ENCODE assay signal across 15 mouse cellular contexts in genomic region chr7:78765215-78765631, GRCm38 (mm10). TPM values are rescaled to one million over a fixed set of nuclear protein-coding genes. Genes with fewer than 3 reads are reported as not detected.
DNase-seq lines count a peak whose midpoint lies in the region; ATAC-seq and TF ChIP-seq lines count a peak whose summit lies in the region.
"Had no signal": no experiment of that assay in that cellular context is flagged by ENCODE, and none has a peak within 500 bp of the region (broad histone marks: within the 10 kb centered on the region; RNA-seq: fewer than 3 reads in every experiment).

No protein-coding gene starts in this region.

- no peak overlapping the region for H3K27ac ChIP-seq in hindbrain, postnatal 0 days
- no peak overlapping the region for H3K27ac ChIP-seq in hindbrain, embryonic 14.5 days
- H3K27ac ChIP-seq: heart, embryonic 13.5 days; hindbrain, embryonic 12.5 days; liver, embryonic 12.5 days; stomach, embryonic 15.5 days had no signal

- no peak overlapping the region for H3K4me3 ChIP-seq in hindbrain, postnatal 0 days (ENCODE audit: low read length)
- no peak overlapping the region for H3K4me3 ChIP-seq in hindbrain, embryonic 14.5 days (replicated peaks; ENCODE audit: low read length)
- H3K4me3 ChIP-seq: heart, embryonic 13.5 days; hindbrain, embryonic 12.5 days; liver, embryonic 12.5 days; stomach, embryonic 15.5 days had no signal

- no peaks in the 10 kb centered on the region for H3K36me3 ChIP-seq in hindbrain, postnatal 0 days (ENCODE audit: insufficient read depth, low read length)
- no peaks in the 10 kb centered on the region for H3K36me3 ChIP-seq in hindbrain, embryonic 14.5 days (replicated peaks; ENCODE audit: control insufficient read depth, insufficient read depth)
- H3K36me3 ChIP-seq: heart, embryonic 13.5 days; hindbrain, embryonic 12.5 days; liver, embryonic 12.5 days; stomach, embryonic 15.5 days had no signal

- no peaks in the 10 kb centered on the region for H3K27me3 ChIP-seq in hindbrain, postnatal 0 days (ENCODE audit: insufficient read depth, low read length)
- no peaks in the 10 kb centered on the region for H3K27me3 ChIP-seq in hindbrain, embryonic 14.5 days (ENCODE audit: control insufficient read depth, insufficient read depth, low read length)
- H3K27me3 ChIP-seq: stomach, embryonic 15.5 days had no signal

- WGBS in hindbrain, postnatal 0 days: 63% methylated on average over 5 of the region's 5 CpGs
- WGBS in hindbrain, embryonic 14.5 days: 82% methylated on average over 5 of the region's 5 CpGs

- peaks cover 3% of the 10 kb centered on the region; the same call in 1 of the 2 replicates for H3K4me1 ChIP-seq in hindbrain, postnatal 0 days (ENCODE audit: insufficient read depth, low read length)
- 0 out of 2 replicates have a peak, but pooled peaks cover 4% of the 10 kb centered on the region for H3K4me1 ChIP-seq in hindbrain, embryonic 14.5 days (replicated peaks; ENCODE audit: control insufficient read depth, insufficient read depth, low read length)
- H3K4me1 ChIP-seq: heart, embryonic 13.5 days; hindbrain, embryonic 12.5 days; liver, embryonic 12.5 days; stomach, embryonic 15.5 days had no signal

- no peaks in the 10 kb centered on the region for H3K9me3 ChIP-seq in hindbrain, postnatal 0 days (ENCODE audit: low read length)
- H3K9me3 ChIP-seq in hindbrain, embryonic 14.5 days (ENCODE audit: control insufficient read depth, low read length): no peaks in the 10 kb centered on the region
- H3K9me3 ChIP-seq: heart, embryonic 13.5 days; hindbrain, embryonic 12.5 days; liver, embryonic 12.5 days; stomach, embryonic 15.5 days had no signal

- TF ChIP-seq CTCF in hindbrain, postnatal 0 days (IDR thresholded peaks at IDR 0.05; ENCODE audit: low read depth): peak; percentile 30; the same call in 1 of the 2 replicates

- DNase-seq in hindbrain, postnatal 0 days (ENCODE audit: low spot score): peak; percentile 62
- no peak for DNase-seq in hindbrain, embryonic 14.5 days (ENCODE audit: low spot score)
- DNase-seq in adipocyte (ENCODE audit: low spot score): peak; percentile 9
- peak; percentile 64 for DNase-seq in cerebellum, adult 11-12 months
- DNase-seq in fat pad, adult 2 months (ENCODE audit: extremely low read depth, low read depth, low spot score): peak; percentile 77
- no peak for DNase-seq in lung, postnatal 14 days
- no peak for DNase-seq in gastrocnemius, adult 8-10 months (ENCODE audit: low spot score in 2 of 2)
- DNase-seq: B cell, adult 2 months; gastrocnemius, postnatal 10 days; kidney, adult 9 months had no signal

- peak; percentile 56 for ATAC-seq in hindbrain, postnatal 0 days
- no peak for ATAC-seq in hindbrain, embryonic 14.5 days (ENCODE audit: low FRiP score)
- ATAC-seq: liver, embryonic 12.5 days had no signal

- H3K9ac ChIP-seq in hindbrain, postnatal 0 days (replicated peaks; ENCODE audit: low read length): no peak overlapping the region
- no peak overlapping the region for H3K9ac ChIP-seq in hindbrain, embryonic 14.5 days
- H3K9ac ChIP-seq: heart, embryonic 13.5 days; hindbrain, embryonic 12.5 days; liver, embryonic 12.5 days; stomach, embryonic 15.5 days had no signal

- H3K4me2 ChIP-seq in hindbrain, postnatal 0 days (ENCODE audit: low read depth, low read length): no peak overlapping the region
- H3K4me2 ChIP-seq in hindbrain, embryonic 14.5 days (replicated peaks): no peak overlapping the region
- H3K4me2 ChIP-seq: heart, embryonic 13.5 days; hindbrain, embryonic 12.5 days; liver, embryonic 12.5 days; midbrain, embryonic 11.5 days; stomach, embryonic 15.5 days had no signal

RNA-seq across cellular contexts. Expression of gene Mrps11, which starts 17.7 kb away (rescaled TPM):
- total RNA-seq in hindbrain, postnatal 0 days (2014; rRNA removed): 48.8 and 56.8 TPM in 2 replicates
- polyA plus RNA-seq in hindbrain, postnatal 0 days (2015; fragmentation: Nextera tagmentation; extraction: Ambion mirVana): 60.6 and 63.4 TPM in 2 replicates
- 62.6 and 65.6 TPM in 2 replicates for polyA plus RNA-seq in hindbrain, embryonic 14.5 days (2014; fragmentation: Nextera tagmentation; extraction: Ambion mirVana)
- 10 to 100 TPM; 26.4 to 34.9 (median 30.2) TPM for total RNA-seq in gastrocnemius, adult 8-10 months (2022)

RNA-seq across cellular contexts. Expression of gene Mrpl46, which starts 18.1 kb away (rescaled TPM):
- 23.3 and 26.7 TPM in 2 replicates for total RNA-seq in hindbrain, postnatal 0 days (2014; rRNA removed)
- polyA plus RNA-seq in hindbrain, postnatal 0 days (2015; fragmentation: Nextera tagmentation; extraction: Ambion mirVana): 71.2 and 71.4 TPM in 2 replicates
- polyA plus RNA-seq in hindbrain, embryonic 14.5 days (2014; fragmentation: Nextera tagmentation; extraction: Ambion mirVana): 58.3 and 62.1 TPM in 2 replicates
- total RNA-seq in gastrocnemius, adult 8-10 months (2022): 10 to 100 TPM; 25.3 to 29.7 (median 26.6) TPM

RNA-seq across cellular contexts. Expression of gene Ntrk3, which starts 27.4 kb away (rescaled TPM):
- 88.4 and 90.8 TPM in 2 replicates for total RNA-seq in hindbrain, postnatal 0 days (2014; rRNA removed)
- 23.5 and 24.5 TPM in 2 replicates for polyA plus RNA-seq in hindbrain, postnatal 0 days (2015; fragmentation: Nextera tagmentation; extraction: Ambion mirVana)
- polyA plus RNA-seq in hindbrain, embryonic 14.5 days (2014; fragmentation: Nextera tagmentation; extraction: Ambion mirVana): 24.3 and 25.9 TPM in 2 replicates
- total RNA-seq in gastrocnemius, adult 8-10 months (2022): 1 to 10 TPM in 1 of 4 experiments, under 1 TPM in 3; 0.46 to 1.3 (median 0.93) TPM

Comparison
In these comparisons a context has a peak if more than half of its experiments do, and no peak if none do; other contexts are left out.
1. DNase-seq: peak in hindbrain, postnatal 0 days (single experiment), adipocyte (single experiment), cerebellum, adult 11-12 months (single experiment) and fat pad, adult 2 months (single experiment); none in hindbrain, embryonic 14.5 days (single experiment), lung, postnatal 14 days (single experiment) and gastrocnemius, adult 8-10 months (0 of 2).
2. RNA of gene Ntrk3, which starts 27.4 kb away (total RNA-seq): 88.4 to 90.8 TPM in hindbrain, postnatal 0 days; 0.46 to 1.3 TPM in gastrocnemius, adult 8-10 months; every median in the first group is over 10 times any median in the second.